Mouse (Mus musculus) stomach, embryonic 15.5 days (tissue): ENCODE measurements around the gene Atat1. TPM values are rescaled to one million over a fixed set of nuclear protein-coding genes. Genes with fewer than 3 reads are reported as not detected.
"Not testable (repeated sequence)": the region's sequence is repeated elsewhere in the genome, so short reads cannot be mapped to it uniquely, and the experiment has no call there.

Source experiments
- ATAC-seq: fragments of 200-750 bp; cut with Nextera tagmentation; 2 replicates; pipeline ENCODE4 v1.8.0; 2017; ENCODE audit warnings: low read depth, moderate number of reproducible peaks, moderate TSS enrichment; ENCODE audit not compliant: insufficient read depth, low FRiP score
- H3K27ac ChIP-seq: fragments of 300-500 bp; sonication (generic); 2 replicates; pipeline ENCODE4 v1.5.1; 2015; ENCODE audit warnings: mild to moderate bottlenecking, inconsistent platforms
- H3K27me3 ChIP-seq: fragments of 300-500 bp; sonication (generic); replicated peaks from 2 replicates; pipeline ENCODE4 v1.6.1; 2015; ENCODE audit warnings: inconsistent platforms
- H3K36me3 ChIP-seq: fragments of 300-500 bp; sonication (generic); 2 replicates; pipeline ENCODE4 v1.6.1; 2015; ENCODE audit warnings: inconsistent platforms
- H3K4me1 ChIP-seq: fragments of 300-500 bp; sonication (generic); 2 replicates; pipeline ENCODE4 v1.6.1; 2015; ENCODE audit warnings: inconsistent platforms
- H3K4me2 ChIP-seq: fragments of 300-500 bp; sonication (generic); 2 replicates; pipeline ENCODE4 v1.6.1; 2015; ENCODE audit warnings: mild to moderate bottlenecking, inconsistent platforms
- H3K4me3 ChIP-seq: fragments of 300-500 bp; sonication (generic); replicated peaks from 2 replicates; pipeline ENCODE4 v1.5.1; 2015; ENCODE audit warnings: inconsistent platforms
- H3K9ac ChIP-seq: fragments of 300-500 bp; sonication (generic); 2 replicates; pipeline ENCODE4 v1.6.1; 2015; ENCODE audit warnings: inconsistent platforms
- H3K9me3 ChIP-seq: fragments of 300-500 bp; sonication (generic); 2 replicates; pipeline ENCODE4 v1.6.1; 2016; ENCODE audit warnings: inconsistent platforms
- WGBS: fragments of 180-500 bp; shearing (Covaris S2); methylation state at CpG from one replicate; pipeline ENCODE4 v1.1.7; 2015; 5-methylcytosine and 5-hydroxymethylcytosine counted together
- polyA plus RNA-seq: library from polyadenylated mRNA; unstranded; fragments of >200 nt; fragmentation: Nextera tagmentation; extraction: Ambion mirVana; gene quantifications from 2 replicates; pipeline ENCODE4 v1.2.1, GENCODE M21; 2015

Gene Atat1
- 53.2 and 62.8 TPM in 2 replicates for polyA plus RNA-seq

- WGBS: 2% methylated on average over 25 of the region's 25 CpGs
- Histone ChIP-seq H3K9ac (peak within 1 kb of the TSS; percentile 59), H3K27me3 (no peaks in the 10 kb centered on the region), H3K4me2 (peak within 1 kb of the TSS; percentile 75), H3K4me1 (peaks cover 13% of the 10 kb centered on the region), H3K27ac (peak within 1 kb of the TSS; percentile 69), H3K36me3 (peaks cover 22% of the 10 kb centered on the region), H3K4me3 (peak within 1 kb of the TSS; percentile 66), H3K9me3 (no peaks in the 10 kb centered on the region)
- peak; percentile 91 for ATAC-seq
These were observed at the start of gene Atat1 for GRCm38 (mm10) chr17:35909919-35910369. TSS of gene Atat1 (minus strand) at chr17:35910075.

DNA sequence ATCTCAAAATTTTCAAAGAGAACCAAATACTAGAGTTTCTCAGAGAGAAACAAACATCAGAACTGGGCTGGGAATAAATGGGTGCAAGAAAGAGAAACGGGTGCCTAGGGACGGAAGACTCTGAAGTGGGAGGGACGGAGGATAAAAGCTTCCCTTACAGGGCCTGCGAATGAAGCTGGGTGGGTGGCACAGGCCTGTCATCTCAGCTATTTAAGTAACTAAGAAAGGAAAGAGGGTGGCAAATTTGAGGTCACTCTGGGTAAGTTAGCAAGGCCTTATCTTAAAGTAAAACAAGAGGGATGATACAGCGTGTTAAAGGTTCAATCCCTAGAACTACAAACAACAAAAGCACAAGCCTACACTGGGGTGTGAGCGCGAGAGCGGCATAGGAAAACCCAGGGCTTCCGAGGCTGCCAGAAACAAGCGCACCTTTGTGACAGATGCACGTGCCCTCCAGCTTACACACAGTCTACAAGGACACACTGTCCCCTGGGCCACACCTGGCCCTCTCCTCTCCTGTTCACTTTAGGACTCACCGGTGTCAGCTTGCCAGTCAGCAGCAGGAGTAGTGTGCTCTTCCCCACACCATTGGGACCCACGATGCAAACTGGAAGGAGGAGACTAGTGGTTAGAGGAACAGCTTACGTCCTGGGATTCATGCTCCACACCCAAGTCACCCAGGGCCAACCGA, 48.8 kb upstream of the Atat1 start:
- peaks cover 72% of the 10 kb centered on the region for H3K36me3 ChIP-seq
- WGBS: 96% methylated on average over 15 of the region's 15 CpGs
- no peak overlapping the region for H3K27ac ChIP-seq
- no peaks in the 10 kb centered on the region for H3K9me3 ChIP-seq
- no peak overlapping the region for H3K4me3 ChIP-seq
- no peaks in the 10 kb centered on the region for H3K27me3 ChIP-seq
- ATAC-seq: no peak
- no peaks in the 10 kb centered on the region for H3K4me1 ChIP-seq
- no peak overlapping the region for H3K9ac ChIP-seq
- H3K4me2 ChIP-seq: no peak overlapping the region

DNA sequence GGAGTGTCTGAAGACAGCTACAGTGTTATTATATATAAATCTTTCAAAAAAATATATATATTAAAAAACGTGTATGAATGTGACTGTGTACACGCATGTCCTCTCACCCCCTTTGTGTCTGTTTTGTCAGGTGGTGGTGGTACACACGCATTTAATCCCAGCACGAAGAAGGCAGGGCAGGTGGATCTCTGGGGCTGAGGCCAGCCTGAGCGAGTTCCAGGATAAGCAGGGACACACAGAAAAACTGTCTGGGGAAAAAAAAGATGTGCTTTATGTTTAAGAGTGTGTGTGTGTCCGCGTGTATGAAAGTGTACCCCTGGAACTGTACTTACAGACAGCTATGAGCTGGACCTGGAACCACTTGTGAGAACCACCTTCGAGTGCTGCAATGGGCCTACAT, 44.8 kb upstream of the Atat1 start:
- no peak overlapping the region for H3K27ac ChIP-seq
- H3K4me2 ChIP-seq: no peak overlapping the region
- no peak for ATAC-seq
- H3K9me3 ChIP-seq: no peaks in the 10 kb centered on the region
- H3K4me1 ChIP-seq: no peaks in the 10 kb centered on the region
- peaks cover 36% of the 10 kb centered on the region for H3K36me3 ChIP-seq
- no peaks in the 10 kb centered on the region for H3K27me3 ChIP-seq
- WGBS: 78% methylated on average over 8 of the region's 8 CpGs
- H3K9ac ChIP-seq: no peak overlapping the region
- no peak overlapping the region for H3K4me3 ChIP-seq

DNA sequence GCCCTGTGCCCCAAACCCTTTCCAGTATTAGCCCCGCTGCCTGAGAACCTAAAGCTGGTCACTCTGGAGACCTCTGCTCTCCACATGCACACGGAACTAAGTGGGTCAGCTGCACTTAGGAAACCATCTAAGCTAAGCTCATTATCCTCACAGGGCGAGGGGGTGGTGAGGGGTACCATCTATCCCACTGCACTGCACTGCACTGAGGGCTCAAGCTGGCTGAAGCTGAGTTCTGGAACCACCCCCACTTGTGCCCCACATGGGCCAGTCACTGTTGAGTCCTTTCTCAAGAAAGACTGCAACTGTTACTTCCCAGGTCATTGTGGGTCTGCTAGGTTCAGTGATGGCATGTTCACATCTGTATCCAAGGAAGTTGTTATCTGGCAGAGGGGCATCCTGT, 42.7 kb upstream of the Atat1 start:
- WGBS: 51% methylated on average over 2 of the region's 3 CpGs
- ATAC-seq, H3K4me2 ChIP-seq: not testable (repeated sequence)

GRCm38 (mm10) chr17:35950946-35951345, 41.1 kb upstream of the Atat1 start:
- H3K4me1 ChIP-seq, H3K9ac ChIP-seq, H3K27me3 ChIP-seq, H3K36me3 ChIP-seq, H3K27ac ChIP-seq, H3K9me3 ChIP-seq, ATAC-seq, H3K4me2 ChIP-seq, H3K4me3 ChIP-seq: not testable (repeated sequence)

More for the DNA sequence above, 42.7 kb upstream of the Atat1 start:
- not testable (repeated sequence) for H3K4me3 ChIP-seq, H3K4me1 ChIP-seq, H3K9me3 ChIP-seq, H3K27me3 ChIP-seq, H3K27ac ChIP-seq, H3K9ac ChIP-seq
- peaks cover 15% of the 10 kb centered on the region for H3K36me3 ChIP-seq

- H3K36me3 ChIP-seq: no peaks in the 10 kb centered on the region
- H3K4me1 ChIP-seq: no peaks in the 10 kb centered on the region
- H3K9me3 ChIP-seq: no peaks in the 10 kb centered on the region
- no peak for ATAC-seq
- WGBS: 68% methylated on average over 1 of the region's 1 CpGs
- H3K9ac ChIP-seq: no peak overlapping the region
- no peak overlapping the region for H3K27ac ChIP-seq
- no peaks in the 10 kb centered on the region for H3K27me3 ChIP-seq
- no peak overlapping the region for H3K4me3 ChIP-seq
- no peak overlapping the region for H3K4me2 ChIP-seq
These were observed 30.1 kb upstream of the Atat1 start for GRCm38 (mm10) chr17:35939941-35940340.

DNA sequence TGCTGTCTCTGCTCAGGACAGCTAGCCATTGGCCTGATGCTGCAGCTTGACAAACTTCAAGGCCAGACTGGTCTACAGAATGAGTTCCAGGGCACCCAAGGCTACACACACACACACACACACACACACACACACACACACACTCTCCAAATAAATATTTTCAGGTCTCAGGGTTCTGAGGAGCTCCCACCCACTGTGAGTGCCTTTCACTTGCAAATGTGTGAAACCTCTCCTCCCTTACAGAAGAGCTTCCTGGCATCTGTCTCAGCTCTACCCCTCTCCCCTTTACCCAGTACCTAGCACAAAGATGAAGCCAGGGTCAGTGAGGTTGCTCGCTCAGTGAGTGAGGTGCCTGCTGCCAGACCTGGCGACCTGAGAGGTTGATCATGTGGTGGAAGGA, 29.2 kb upstream of the Atat1 start:
- ATAC-seq: no peak
- H3K9me3 ChIP-seq: no peaks in the 10 kb centered on the region
- WGBS: 39% methylated on average over 2 of the region's 2 CpGs
- H3K27ac ChIP-seq: no peak overlapping the region
- no peak overlapping the region for H3K4me3 ChIP-seq
- H3K4me2 ChIP-seq: no peak overlapping the region
- no peaks in the 10 kb centered on the region for H3K27me3 ChIP-seq
- no peaks in the 10 kb centered on the region for H3K4me1 ChIP-seq
- H3K9ac ChIP-seq: no peak overlapping the region
- no peaks in the 10 kb centered on the region for H3K36me3 ChIP-seq

- H3K27me3 ChIP-seq: no peaks in the 10 kb centered on the region
- H3K27ac ChIP-seq: no peak overlapping the region
- H3K4me1 ChIP-seq: no peaks in the 10 kb centered on the region
- H3K4me3 ChIP-seq: no peak overlapping the region
- peak; percentile 53; the same call in 1 of the 2 replicates for ATAC-seq
- H3K9ac ChIP-seq: no peak overlapping the region
- H3K36me3 ChIP-seq: no peaks in the 10 kb centered on the region
- WGBS: 31% methylated on average over 2 of the region's 2 CpGs
- no peaks in the 10 kb centered on the region for H3K9me3 ChIP-seq
- H3K4me2 ChIP-seq: no peak overlapping the region
These were observed 27.9 kb upstream of the Atat1 start for GRCm38 (mm10) chr17:35937700-35938348.

- H3K36me3 ChIP-seq, H3K9me3 ChIP-seq, H3K4me1 ChIP-seq, H3K4me3 ChIP-seq, H3K27ac ChIP-seq, H3K9ac ChIP-seq, ATAC-seq, H3K27me3 ChIP-seq, H3K4me2 ChIP-seq: not testable (repeated sequence)
- 82% methylated on average over 14 of the region's 14 CpGs for WGBS
These were observed 25.9 kb upstream of the Atat1 start for GRCm38 (mm10) chr17:35935763-35936162.

DNA sequence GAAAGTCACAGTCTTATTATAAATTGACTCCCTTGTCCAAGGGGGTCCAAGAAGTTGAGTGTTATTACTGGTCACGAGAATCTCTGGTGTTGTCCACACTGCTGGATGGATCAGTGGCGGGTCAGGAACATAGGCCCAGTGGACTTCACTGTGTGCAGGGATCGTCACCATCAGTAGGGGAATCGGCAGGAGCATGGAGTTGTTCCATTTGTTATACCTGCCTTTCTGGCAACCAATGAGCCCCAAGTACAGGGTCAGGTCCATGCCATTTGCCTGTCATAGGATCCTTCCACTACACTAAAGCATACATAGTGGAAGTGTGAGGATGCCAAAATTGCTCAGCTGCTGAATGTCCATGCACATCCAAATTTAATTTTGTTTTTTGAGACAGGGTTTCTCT, 22.7 kb upstream of the Atat1 start:
- Histone ChIP-seq H3K4me2 (no peak overlapping the region), H3K27ac (no peak overlapping the region), H3K9ac (no peak overlapping the region), H3K4me3 (no peak overlapping the region), H3K27me3 (no peaks in the 10 kb centered on the region), H3K9me3 (no peaks in the 10 kb centered on the region), H3K36me3 (peaks cover 33% of the 10 kb centered on the region), H3K4me1 (no peaks in the 10 kb centered on the region)
- ATAC-seq: no peak
- WGBS: 85% methylated on average over 4 of the region's 4 CpGs

- Histone ChIP-seq H3K36me3 (peaks cover 47% of the 10 kb centered on the region), H3K4me2 (no peak overlapping the region), H3K9me3 (no peaks in the 10 kb centered on the region), H3K9ac (no peak overlapping the region), H3K27ac (no peak overlapping the region), H3K27me3 (no peaks in the 10 kb centered on the region), H3K4me1 (no peaks in the 10 kb centered on the region), H3K4me3 (no peak overlapping the region)
- WGBS: 96% methylated on average over 12 of the region's 12 CpGs
- no peak for ATAC-seq
These were observed 20.8 kb upstream of the Atat1 start for GRCm38 (mm10) chr17:35930627-35931026.

DNA sequence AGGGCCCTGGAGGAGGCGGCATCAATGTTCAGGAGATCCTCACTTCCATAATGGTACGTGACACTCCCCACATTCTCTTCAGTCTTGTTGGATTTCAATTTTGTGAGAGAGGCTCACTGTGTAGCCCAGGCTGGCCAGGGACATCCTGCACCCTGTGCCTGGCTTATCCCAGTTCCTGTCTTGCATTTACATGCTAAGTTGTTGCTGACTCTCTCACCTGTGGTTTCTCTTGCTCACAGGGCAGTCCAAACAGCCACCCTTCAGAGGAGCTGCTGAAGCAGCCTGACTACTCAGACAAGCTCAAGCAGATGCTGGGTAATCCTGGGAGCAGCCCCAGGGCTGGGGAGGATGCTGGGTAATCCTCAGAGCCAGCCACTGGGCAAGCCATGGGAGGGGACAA, 19.7 kb upstream of the Atat1 start:
- Histone ChIP-seq H3K4me2 (no peak overlapping the region), H3K36me3 (peaks cover 56% of the 10 kb centered on the region), H3K27me3 (no peaks in the 10 kb centered on the region), H3K9me3 (no peaks in the 10 kb centered on the region), H3K27ac (no peak overlapping the region), H3K9ac (no peak overlapping the region), H3K4me1 (no peaks in the 10 kb centered on the region), H3K4me3 (no peak overlapping the region)
- WGBS: 91% methylated on average over 2 of the region's 2 CpGs
- no peak for ATAC-seq
